In the genomic region with DNA sequence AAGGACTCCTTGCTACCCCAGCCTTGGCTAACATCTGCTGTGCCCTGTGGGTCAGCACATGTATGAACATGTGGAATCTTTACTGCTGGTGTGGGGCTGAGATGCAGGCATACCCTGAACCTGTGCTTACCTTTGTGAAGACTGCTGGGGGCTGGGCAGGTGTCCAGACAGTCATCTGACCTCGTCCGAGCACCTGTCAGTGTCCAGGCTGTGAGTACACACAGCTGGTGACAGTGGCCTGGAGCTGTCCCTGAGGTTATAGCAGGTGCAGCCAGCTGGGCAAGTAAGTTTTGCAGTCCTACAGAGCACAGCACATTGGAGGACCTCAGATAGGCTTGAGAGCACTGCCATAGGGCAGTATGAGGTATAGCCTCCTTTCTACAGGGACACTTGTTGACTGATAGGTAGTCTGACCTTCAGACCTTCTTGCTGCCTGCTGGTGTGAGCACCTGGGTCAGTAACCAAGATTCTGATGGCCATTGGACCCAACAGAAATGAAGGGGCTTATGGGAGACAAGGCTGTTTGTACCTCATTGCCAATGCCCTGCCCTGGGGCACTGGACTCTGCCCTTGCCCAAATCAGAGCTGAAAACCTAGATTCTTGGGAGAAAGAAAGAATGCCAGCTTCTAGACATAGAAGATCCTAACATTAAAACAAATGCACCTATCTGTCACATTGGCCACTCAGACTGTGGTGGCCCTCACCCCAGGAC, we compare ENCODE assay signal across 13 mouse cellular contexts.
DNase-seq lines count a peak whose midpoint lies in the region.
"Had no signal": no experiment of that assay in that cellular context is flagged by ENCODE, and none has a peak within 500 bp of the region (broad histone marks: within the 10 kb centered on the region; RNA-seq: fewer than 3 reads in every experiment).

No protein-coding gene starts in this region.

- peak; percentile 33 for DNase-seq in cerebellum, adult 8-10 months
- no peak for DNase-seq in cerebellum, postnatal 14 days
- DNase-seq in kidney, adult 18-20 months = peak; percentile 52
- no peak for DNase-seq in kidney, postnatal 4 days
- peak; percentile 5 for DNase-seq in right cerebral cortex, postnatal 14 days
- DNase-seq in right cerebral cortex, adult 18-20 months = no peak
- no peak for DNase-seq in thymus, postnatal 25 days
- DNase-seq: B cell, adult 2 months; forebrain, postnatal 0 days; layer of hippocampus, adult 9-11 months; lung, embryonic 14.5 days; lung, postnatal 36 days; right cerebral cortex, postnatal 4 days had no signal

Comparison
In these comparisons a context has a peak if more than half of its experiments do, and no peak if none do; other contexts are left out.
1. DNase-seq: peak in cerebellum, adult 8-10 months (single experiment), kidney, adult 18-20 months (single experiment) and right cerebral cortex, postnatal 14 days (single experiment); none in cerebellum, postnatal 14 days (0 of 2), kidney, postnatal 4 days (0 of 2), right cerebral cortex, adult 18-20 months (single experiment) and thymus, postnatal 25 days (single experiment).